Mouse (Mus musculus) liver, embryonic 14.5 days (tissue): ENCODE results near the gene 1700125H20Rik.

Experiments used
- CTCF ChIP-seq: IDR thresholded peaks from 2 replicates; pipeline ENCODE4 v1.5.1; 2016; ENCODE audit warnings: antibody characterized with exemption, low read depth, control low read depth
- EP300 ChIP-seq: IDR thresholded peaks from 2 replicates; pipeline ENCODE4 v1.6.1; 2016; ENCODE audit warnings: antibody characterized with exemption, low read depth

- TF ChIP-seq CTCF (no peak), EP300 (no peak)
Observed at GRCm38 (mm10) chr11:85196046-85196445, 25.8 kb downstream of the 1700125H20Rik start.
